Mouse (Mus musculus): ENCODE results near the gene Zswim8. TPM values are rescaled to one million over a fixed set of nuclear protein-coding genes. Genes with fewer than 3 reads are reported as not detected.

Zswim8 gene
- polyA plus RNA-seq (2012; rRNA removed), result 75.4 and 111 TPM in 2 replicates

- DNase-seq (ENCODE audit: low read depth, low spot score), result peak; percentile 83
- WGBS, result under 1% methylated on average over 79 of the region's 80 CpGs
Observed at GRCm38 (mm10) chr14:20707201-20708190, at the start of gene Zswim8. TSS of gene Zswim8 (plus strand) at chr14:20707552.

- no peak for DNase-seq (ENCODE audit: low read depth, low spot score)
Observed at GRCm38 (mm10) chr14:20658326-20658725, 49.0 kb upstream of the Zswim8 start.

GRCm38 (mm10) chr14:20658902-20659301 is 48.5 kb upstream of the Zswim8 start:
- WGBS, result 88% methylated on average over 6 of the region's 6 CpGs
- no peak for DNase-seq (ENCODE audit: low read depth, low spot score)

DNA sequence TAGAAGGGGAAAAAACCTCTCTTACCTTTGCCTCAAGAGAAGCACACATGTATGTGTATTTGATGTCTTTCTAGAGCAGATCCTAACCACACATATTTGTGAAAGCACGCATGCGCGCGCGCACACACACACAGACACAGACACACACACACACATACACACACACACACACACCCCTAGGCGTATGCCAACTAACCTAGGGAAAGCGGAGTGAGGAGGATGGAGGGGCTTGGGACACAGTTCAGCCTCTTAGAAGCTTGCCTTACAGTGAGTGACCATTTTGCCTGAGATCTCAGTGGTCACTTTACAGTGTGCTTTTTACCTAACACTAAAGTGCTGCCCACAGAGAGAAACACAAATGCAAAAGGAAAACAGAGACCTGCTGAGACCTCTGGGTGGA is 47.7 kb upstream of the Zswim8 start:
- 98% methylated on average over 7 of the region's 7 CpGs for WGBS
- no peak for DNase-seq (ENCODE audit: low read depth, low spot score)

GRCm38 (mm10) chr14:20660827-20661660 is 46.3 kb upstream of the Zswim8 start:
- peak; percentile 91 for DNase-seq (ENCODE audit: low read depth, low spot score)
- 2% methylated on average over 52 of the region's 52 CpGs for WGBS

DNA sequence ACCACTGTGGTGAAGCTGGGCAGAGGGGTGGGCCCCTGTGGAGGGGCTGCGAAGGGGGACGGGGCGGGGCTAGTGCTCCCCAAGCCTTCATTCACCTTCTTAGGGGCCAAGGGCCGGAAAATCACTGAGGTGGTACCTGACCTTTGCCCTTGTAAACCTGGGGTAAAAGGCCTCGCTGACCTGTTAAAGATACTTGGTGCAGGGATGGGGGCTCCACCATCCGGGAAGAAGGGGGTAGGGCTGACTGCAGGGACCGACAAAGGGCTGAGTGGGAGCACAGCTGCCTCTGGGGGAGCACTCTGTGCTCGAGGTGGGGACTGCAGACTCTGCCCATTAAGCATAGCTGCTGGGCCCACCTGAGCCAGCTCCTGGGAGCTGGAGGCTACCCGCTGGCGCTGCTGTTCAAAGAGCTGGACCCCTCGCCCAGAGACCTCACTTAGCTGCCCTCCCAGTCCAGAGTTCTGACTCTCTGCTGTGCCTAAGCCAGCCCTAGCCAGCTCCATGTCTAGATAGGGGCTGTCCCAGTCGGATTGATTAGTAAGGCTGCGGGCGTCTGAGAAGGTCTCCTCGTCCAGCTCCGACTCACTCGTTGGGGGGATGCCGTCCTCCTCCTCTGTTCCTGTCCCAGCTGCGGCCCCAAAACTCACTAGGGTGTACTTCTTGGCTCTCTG is 45.6 kb upstream of the Zswim8 start:
- 34% methylated on average over 19 of the region's 19 CpGs for WGBS

DNA sequence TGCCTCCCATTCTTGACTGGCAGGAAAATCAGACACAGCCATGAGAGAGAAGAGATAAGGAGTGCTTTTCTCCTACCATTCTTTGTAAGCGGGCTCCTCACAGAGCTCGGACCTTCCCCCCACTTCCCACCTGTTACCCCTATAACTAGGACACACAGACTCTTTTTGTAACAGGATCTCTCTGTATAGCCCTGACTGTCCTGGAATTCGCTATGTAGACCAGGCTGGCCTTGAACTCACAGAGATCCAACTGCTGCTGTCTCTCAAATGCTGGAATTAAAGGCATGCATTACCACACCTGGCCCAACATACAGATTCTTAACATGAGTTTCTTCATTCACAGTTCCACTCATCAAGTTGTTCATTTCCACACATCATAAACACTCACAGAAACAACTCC is 44.6 kb upstream of the Zswim8 start:
- DNase-seq (ENCODE audit: low read depth, low spot score), result no peak
- WGBS, result 97% methylated on average over 3 of the region's 3 CpGs

More for the DNA sequence above, 45.6 kb upstream of the Zswim8 start:
- no peak for DNase-seq (ENCODE audit: low read depth, low spot score)

- 56% methylated on average over 2 of the region's 2 CpGs for WGBS
- no peak for DNase-seq (ENCODE audit: low read depth, low spot score)
Observed at GRCm38 (mm10) chr14:20663601-20664000, 43.8 kb upstream of the Zswim8 start.

DNA sequence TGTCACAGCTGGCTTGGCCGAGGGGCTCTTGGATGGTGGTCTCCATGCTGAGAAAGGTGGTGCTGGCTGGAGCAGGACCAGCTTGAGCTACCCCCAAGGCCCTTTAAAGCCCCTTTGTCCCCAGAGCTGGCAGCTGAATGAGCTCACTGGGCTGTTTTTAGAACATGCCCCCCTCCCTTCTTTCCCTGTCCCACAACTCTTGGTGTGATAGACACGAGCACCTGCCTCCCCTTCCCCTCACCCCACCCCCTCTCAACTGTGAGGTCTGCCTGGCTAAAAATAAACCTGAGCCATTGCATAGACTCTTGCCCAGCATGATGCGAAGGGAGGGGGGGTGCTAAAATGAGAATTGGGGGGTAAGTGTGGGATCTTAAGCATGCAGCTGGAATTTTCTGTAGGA is 42.9 kb upstream of the Zswim8 start:
- DNase-seq (ENCODE audit: low read depth, low spot score), result no peak
- 57% methylated on average over 3 of the region's 3 CpGs for WGBS

DNA sequence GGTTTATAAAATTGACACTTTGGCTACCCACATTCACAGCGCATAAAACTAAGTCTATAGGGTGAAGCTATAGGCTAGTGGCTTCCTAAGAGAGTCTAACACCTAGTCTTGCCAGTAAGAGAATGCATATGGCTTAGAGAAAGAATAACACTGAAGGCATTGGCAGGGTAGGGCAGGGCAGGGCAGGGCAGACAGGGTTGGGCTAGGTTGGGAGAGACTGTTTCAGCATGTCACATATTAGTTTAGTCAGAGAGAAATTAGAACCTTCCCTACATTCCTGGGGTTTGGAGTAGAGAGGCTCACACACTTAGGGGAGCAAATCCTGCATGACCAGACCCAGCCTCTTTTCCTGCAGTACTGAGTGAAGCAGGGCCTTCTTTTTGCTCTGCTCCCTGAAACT is 39.9 kb upstream of the Zswim8 start:
- 53% methylated on average over 1 of the region's 1 CpGs for WGBS
- no peak for DNase-seq (ENCODE audit: low read depth, low spot score)

DNA sequence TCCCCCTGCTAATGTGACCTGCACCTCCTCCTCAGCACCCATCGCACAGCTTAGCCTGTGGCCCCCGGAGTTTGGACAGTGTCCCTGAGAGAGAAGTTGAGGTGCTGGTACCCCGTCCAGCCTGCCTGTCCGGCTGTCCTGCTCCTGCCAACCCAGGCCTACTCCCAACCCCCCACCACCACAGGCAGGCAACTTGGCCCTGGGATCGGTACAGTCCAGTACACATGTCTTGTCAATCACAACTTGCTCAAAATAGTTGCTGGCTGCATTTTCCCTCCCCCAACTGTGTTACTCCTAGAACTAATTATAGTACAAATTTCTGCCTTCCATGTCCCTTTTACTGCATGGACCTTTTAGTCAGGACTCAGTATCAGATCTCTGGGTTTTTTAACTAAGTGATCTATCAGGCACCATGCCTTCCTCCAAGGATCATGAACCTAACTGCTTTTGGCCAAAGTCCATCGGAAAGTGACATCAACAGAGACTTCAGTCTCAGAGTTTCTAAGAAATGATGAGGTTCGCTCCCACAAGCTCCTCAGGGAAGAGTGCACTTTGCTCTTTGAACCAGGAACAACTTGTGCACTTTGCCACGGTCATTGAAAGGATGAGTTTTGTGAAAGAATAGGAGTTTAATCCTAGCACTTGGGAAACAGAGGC is 39.1 kb upstream of the Zswim8 start, which contains the start of gene Synpo2l:
TSS of gene Synpo2l (minus strand) at position 201 of the 657 bp plus-strand sequence.
- DNase-seq (ENCODE audit: low read depth, low spot score), result no peak
- 64% methylated on average over 8 of the region's 8 CpGs for WGBS

DNA sequence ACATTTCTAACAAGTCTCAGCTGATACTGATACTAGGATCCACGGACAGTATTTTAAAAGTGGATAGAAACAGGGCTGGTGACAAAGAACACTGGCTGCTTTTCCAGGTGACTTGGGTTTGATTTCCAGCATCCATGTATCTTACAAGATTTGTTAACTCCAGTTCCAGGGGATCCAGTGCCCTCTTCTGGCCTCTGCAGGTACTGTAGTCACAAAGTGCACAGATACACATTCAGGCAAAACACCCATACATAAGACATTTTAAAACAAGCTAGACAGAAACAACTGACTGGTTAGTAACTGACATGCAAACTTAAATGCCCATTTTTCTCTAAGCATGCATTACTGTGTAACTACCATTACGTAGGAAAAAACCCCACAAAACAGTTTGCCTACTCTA is 34.4 kb upstream of the Zswim8 start:
- over 99% methylated on average over 2 of the region's 2 CpGs for WGBS
- no peak for DNase-seq (ENCODE audit: low read depth, low spot score)

DNA sequence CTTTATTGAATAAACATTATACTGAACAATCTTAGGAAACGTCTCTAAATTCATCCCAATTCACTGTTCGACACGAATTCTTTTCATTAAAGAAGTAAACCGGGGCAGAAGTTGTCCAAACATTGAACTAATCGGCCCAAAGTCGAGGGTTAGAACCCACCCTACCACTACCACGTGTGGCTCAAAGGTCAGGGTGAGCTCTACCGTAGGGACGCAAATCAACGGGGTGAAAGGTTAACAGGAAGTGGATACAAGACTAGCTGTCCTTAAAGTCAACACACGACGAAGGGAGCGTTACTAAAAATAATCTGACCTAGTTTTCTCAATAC is 33.7 kb upstream of the Zswim8 start:
- 5% methylated on average over 13 of the region's 13 CpGs for WGBS
- DNase-seq (ENCODE audit: low read depth, low spot score), result peak; percentile 82

DNA sequence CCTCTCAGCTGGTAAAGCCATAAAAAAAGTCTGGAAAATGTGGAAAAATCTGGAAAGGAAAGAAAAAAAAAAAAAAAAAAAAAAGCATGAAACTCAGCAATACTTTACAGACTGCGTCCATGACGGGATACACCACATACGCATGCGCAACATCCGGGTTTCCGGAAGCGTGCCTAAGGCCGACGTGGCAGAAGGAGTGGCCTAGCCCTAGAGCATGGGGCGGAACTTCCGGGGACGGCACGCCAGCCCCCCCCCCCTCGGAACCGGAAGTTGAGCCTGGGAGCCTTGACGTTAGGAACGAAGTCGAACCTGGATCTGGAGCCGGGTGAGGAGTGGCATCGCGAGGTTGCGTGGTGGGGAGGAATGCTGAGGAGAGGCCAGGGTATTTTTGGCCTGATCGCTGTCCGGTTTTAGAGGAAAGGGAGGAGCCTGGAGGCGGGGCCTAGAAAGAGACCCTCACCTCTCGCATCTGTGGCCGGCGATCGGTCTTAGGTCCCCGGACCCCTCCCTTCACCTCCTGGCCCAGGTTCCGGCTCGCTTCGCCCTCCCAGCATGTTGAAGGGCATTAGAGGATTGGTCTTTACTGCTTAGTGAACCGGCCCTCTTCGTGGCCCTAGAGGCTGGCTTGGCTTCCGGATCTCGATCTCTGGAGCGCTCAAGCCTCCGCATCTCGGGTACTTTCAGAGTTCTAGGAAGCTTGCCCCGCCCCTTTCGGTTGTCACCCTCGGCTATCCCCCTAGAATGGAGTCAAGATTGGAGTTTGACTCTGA is 33.1 kb upstream of the Zswim8 start, which contains the start of gene Sec24c:
TSS of gene Sec24c (plus strand) at position 245 of the 770 bp plus-strand sequence.
- DNase-seq (ENCODE audit: low read depth, low spot score), result peak; percentile 98
- WGBS, result under 1% methylated on average over 43 of the region's 43 CpGs

DNA sequence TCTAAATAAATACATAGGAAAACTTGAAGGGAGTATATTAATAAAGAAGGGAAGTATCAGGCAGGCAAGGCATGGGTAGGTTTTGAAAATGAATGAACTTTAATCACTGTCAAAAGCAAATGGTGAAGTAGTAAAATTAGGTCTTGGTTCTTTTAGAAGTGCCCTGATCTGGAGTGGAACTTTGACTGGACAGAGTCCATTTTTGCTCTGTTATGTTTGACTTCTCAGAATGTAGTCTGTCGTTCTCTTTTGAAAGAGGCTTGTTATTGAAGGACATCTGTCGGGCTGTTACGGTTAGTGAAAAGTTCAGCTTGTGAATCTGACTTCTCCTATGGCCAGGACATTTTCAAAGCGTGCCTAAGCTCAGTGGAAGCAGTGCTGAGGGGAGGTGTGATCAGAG is 29.4 kb upstream of the Zswim8 start:
- 80% methylated on average over 4 of the region's 4 CpGs for WGBS
- DNase-seq (ENCODE audit: low read depth, low spot score), result no peak

GRCm38 (mm10) chr14:20681742-20682141 is 25.6 kb upstream of the Zswim8 start:
- DNase-seq (ENCODE audit: low read depth, low spot score), result no peak
- 84% methylated on average over 2 of the region's 2 CpGs for WGBS

DNA sequence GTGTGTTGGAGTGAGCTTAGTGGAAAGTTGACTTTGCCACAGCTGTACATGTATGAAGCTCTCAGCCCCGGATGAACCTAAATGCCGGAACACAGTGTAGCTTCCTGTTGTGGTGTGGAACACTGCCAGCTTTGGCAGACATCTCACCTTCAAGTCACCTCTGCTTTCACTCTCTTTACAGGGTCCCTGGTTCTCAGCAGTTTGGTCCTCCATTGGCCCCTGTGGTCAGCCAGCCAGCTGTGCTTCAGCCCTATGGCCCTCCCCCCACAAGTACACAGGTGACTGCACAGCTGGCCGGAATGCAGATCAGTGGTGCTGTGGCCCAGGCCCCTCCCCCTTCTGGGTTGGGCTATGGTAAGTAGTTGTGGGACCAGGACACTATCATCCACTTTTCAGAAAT is 24.9 kb upstream of the Zswim8 start:
- 30% methylated on average over 3 of the region's 3 CpGs for WGBS
- no peak for DNase-seq (ENCODE audit: low read depth, low spot score)

- no peak for DNase-seq (ENCODE audit: low read depth, low spot score)
- WGBS, result 95% methylated on average over 3 of the region's 3 CpGs
Observed at GRCm38 (mm10) chr14:20686576-20686975, 20.8 kb upstream of the Zswim8 start.

- WGBS, result 77% methylated on average over 2 of the region's 2 CpGs
Observed at GRCm38 (mm10) chr14:20689009-20689408, 18.3 kb upstream of the Zswim8 start.

More at GRCm38 (mm10) chr14:20689009-20689408, 18.3 kb upstream of the Zswim8 start:
- no peak for DNase-seq (ENCODE audit: low read depth, low spot score)
